Mouse (Mus musculus) brain, adult 2 months (tissue): Measurements from ENCODE around the gene Cfl2.

Experiments
- DNase-seq: peaks from one replicate; pipeline ENCODE4 v3.0.0; 2011; ENCODE audit warnings: low read depth, low spot score

Gene Cfl2

DNA sequence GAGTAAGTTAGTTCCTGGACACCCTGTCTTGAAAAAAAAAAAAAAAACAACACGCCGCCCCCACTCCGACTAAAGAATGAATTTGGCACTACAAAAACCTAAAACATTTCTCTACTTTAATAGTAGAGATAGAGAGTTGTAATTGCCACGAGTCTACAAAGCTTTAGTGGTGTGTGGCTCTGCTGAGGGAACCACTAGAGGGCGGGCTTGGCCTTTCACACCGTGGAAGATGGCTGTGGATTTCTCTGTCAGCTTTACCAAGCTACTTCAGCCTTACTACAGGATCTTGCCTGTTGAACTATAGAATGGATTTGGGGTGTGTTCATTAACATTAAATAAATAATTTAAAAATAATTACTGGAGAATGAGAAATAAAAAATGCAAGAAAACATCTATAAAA is 32.1 kb downstream of the Cfl2 start:
- DNase-seq: peak; percentile 93

DNA sequence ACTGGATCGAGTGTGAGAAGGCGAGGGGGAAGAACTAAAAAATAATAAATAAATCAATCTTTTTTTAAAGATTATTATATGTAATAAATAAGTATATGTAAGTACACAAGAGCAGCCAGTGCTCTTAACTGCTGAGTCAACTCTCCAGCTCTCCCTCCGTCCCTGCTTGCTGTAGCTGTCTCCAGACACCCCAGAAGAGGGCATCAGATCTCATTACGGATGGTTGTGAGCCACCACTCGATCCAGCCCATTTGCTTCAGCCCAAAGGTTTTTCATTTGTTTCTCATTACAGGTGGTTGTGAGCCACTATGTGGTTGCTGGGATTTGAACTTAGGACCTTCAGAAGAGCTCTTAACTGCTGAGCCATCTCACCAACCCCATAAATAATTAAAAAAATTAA is 32.8 kb downstream of the Cfl2 start:
- no peak for DNase-seq

DNA sequence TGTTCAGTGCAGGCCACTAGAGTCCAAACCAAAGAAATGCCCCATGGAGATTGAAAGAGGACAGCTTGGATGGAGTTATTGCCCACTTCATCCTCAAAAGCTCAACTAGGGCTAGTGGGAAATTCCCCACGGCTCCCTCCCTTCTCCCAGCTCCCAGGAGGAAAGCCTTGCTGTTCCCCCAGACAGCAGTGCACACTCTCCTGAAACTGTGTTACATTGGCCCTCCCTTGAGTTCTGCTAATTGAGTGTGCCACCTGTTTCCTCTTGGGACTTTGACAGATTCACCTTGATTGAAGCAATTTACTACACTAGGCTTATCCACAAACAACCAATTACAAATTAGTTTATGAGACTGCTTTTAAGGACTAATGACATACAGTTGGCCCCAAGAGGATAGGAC is 34.6 kb downstream of the Cfl2 start:
- DNase-seq: no peak

DNA sequence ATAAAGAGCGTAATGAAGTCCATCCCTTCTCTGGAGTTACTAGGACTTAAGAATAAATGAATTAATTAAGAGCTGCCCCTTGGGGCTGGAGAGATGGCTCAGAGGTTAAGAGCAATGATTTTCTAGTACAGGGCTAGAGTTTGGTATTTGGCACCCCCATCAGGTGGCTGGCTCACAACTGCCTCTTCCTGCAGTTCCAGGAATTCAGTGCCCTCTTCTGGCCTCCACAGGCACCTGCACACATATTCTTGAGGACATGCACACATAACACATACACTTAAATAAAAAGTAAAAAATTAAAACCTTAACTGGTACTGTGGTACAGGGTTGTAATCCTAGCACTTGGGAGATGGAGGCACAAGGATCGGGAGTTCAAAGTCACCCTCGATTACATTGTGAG is 37.5 kb downstream of the Cfl2 start:
- DNase-seq: no peak

DNA sequence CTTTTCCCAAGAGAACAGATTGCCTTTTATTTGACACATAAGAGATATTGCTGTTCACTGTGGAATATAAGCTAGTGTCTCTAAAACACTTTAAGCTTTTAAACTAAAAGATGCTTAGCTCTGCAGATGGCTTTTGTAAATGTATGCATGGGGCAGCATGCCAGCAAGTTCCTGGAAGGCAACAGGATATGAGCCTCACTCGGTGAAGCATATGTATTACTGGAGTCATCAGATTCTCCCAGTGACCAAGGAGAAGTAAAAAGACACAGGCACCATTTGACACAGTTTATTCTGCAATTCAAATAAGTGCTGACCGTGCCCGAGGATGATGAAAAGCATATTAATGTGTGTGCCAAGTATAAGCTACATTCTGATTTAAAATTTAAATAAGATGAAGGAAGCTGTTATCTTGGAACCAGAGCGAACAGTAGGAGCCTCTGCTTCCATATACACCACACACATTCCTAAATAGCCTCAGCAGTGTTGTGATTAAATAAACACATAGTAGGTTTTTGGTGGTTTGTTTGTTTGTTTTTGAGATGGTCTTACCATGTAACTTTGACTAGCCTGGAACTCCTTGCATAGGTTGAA is 39.7 kb downstream of the Cfl2 start:
- peak; percentile 85 for DNase-seq

DNA sequence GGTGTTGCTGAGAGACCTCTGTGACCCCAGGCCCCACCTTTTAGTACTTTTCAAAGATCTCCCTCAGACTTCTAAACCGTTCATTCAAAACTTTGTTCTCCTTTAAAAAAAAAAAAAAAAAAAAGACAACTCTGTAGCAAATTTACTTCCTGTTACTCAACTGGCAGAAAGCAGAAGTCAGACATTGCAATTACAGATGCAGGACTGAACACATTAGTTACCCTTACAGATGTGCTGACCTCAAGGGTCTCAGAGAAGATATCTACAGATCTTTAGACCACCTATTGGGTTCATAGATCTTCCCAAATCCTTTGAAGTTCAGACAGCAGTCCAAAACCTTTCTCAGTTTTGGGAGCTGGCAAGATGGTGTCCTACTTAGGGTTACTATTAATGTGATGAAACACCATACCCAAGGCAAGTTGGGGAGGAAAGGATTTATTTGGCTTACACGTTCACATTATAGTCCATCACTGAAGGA is 42.0 kb downstream of the Cfl2 start:
- no peak for DNase-seq

DNA sequence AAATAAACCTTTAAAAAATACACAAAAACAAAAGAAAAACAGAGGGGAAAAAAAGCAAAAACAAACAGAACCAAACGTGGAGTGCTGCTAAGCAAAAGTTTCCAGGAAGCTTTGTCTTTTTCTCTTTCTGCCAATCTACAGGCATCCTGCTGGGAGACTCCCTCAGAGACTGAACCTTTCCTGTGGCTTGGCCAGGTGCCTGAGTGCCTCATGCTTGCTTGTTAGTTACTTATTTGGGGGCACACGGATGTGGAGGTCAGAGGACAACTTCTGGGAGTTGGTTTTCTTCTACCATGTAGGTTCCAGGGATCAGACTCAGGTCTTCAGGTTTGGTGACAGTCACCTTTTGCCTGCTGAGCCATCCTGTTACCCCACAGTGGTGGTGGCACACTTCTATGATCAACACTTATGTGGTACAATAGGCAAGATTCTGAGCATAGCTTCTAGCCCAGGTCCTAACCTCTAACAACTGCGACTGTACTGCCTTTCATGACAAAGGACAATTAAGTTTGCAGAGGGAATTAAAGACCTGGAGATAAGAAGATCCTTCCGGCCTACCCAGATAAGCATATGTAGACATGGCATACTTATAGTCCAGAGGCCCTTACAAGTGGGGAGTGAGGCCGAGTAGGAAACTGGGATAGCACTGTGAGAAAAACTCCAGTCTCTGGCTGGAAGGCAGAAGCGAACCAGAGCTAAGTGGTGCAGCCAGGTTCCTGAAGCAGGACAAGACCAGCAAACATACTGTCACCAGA is 43.3 kb downstream of the Cfl2 start:
- no peak for DNase-seq

DNA sequence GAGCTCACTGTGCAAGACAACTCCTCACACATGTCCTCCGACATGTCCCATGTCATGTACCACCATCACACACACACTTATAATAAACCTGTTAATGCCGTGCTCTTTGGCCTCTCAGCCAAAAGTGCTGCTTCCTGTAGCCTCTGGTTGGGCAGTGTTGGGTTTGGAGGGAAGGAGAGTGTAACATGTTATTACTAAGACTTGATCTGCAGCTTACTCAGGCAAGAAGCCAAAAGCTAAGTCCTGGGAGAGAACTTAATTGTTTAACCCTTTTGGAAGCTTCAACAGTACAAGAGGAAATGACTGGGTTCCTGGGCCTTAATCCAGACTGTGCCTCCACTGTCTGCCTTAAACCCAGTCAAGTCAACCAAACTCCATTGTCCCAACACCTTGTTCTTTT is 52.5 kb downstream of the Cfl2 start:
- no peak for DNase-seq
